Mouse (Mus musculus) lung, postnatal 0 days (tissue): Measurements from ENCODE around the gene Otor. TPM values are rescaled to one million over a fixed set of nuclear protein-coding genes. Genes with fewer than 3 reads are reported as not detected.

ENCODE experiments used
- ATAC-seq: fragments of 200-750 bp; cut with Nextera tagmentation; 2 replicates; pipeline ENCODE4 v1.8.0; 2017; ENCODE audit warnings: moderate library complexity
- DNase-seq: peaks from one replicate; pipeline ENCODE4 v3.0.0-alpha.2; 2016; ENCODE audit warnings: low spot score
- H3K27ac ChIP-seq: fragments of 300-500 bp; sonication (generic); 2 replicates; pipeline ENCODE4 v1.5.1; 2014; ENCODE audit warnings: antibody characterized with exemption, mild to moderate bottlenecking, low read length, mixed read lengths
- H3K27me3 ChIP-seq: fragments of 300-500 bp; sonication (generic); replicated peaks from 2 replicates; pipeline ENCODE4 v1.6.1; 2014; ENCODE audit warnings: low read length, mixed read lengths; ENCODE audit not compliant: insufficient read depth
- H3K36me3 ChIP-seq: fragments of 300-500 bp; sonication (generic); 2 replicates; pipeline ENCODE4 v1.6.1; 2014; ENCODE audit warnings: low read length, mixed read lengths; ENCODE audit not compliant: insufficient read depth
- H3K4me1 ChIP-seq: fragments of 300-500 bp; sonication (generic); 2 replicates; pipeline ENCODE4 v1.6.1; 2014; ENCODE audit warnings: antibody characterized with exemption, low read depth, low read length, mixed read lengths; ENCODE audit not compliant: insufficient read depth
- H3K4me2 ChIP-seq: fragments of 300-500 bp; sonication (generic); replicated peaks from 2 replicates; pipeline ENCODE4 v1.6.1; 2014; ENCODE audit warnings: low read depth, mild to moderate bottlenecking, low read length, moderate library complexity, mixed read lengths
- H3K4me3 ChIP-seq: fragments of 300-500 bp; sonication (generic); 2 replicates; pipeline ENCODE4 v1.5.1; 2014; ENCODE audit warnings: low read depth, low read length
- H3K9ac ChIP-seq: fragments of 300-500 bp; sonication (generic); replicated peaks from 2 replicates; pipeline ENCODE4 v1.6.1; 2014; ENCODE audit warnings: low read depth, mild to moderate bottlenecking
- H3K9me3 ChIP-seq: fragments of 300-500 bp; sonication (generic); 2 replicates; pipeline ENCODE4 v1.6.1; 2016; ENCODE audit warnings: low read length, mixed read lengths
- CTCF ChIP-seq: IDR thresholded peaks from 2 replicates; pipeline ENCODE4 v1.5.1; 2016; ENCODE audit warnings: antibody characterized with exemption, mild to moderate bottlenecking
- EP300 ChIP-seq: IDR thresholded peaks from 2 replicates; pipeline ENCODE4 v1.6.1; 2016; ENCODE audit warnings: antibody characterized with exemption, mild to moderate bottlenecking, control low read depth
- WGBS: fragments of 180-500 bp; shearing (Covaris S2); extraction: QIAGEN DNeasy Blood & Tissue Kit; methylation state at CpG from one replicate; pipeline ENCODE4 v1.1.7; 2014; 5-methylcytosine and 5-hydroxymethylcytosine counted together
- polyA plus RNA-seq: library from polyadenylated mRNA; unstranded; fragments of >200 nt; fragmentation: Nextera tagmentation; extraction: Ambion mirVana; gene quantifications from 2 replicates; pipeline ENCODE4 v1.2.1, GENCODE M21; 2015

The Otor gene
- polyA plus RNA-seq: not detected in 2 replicates

DNA sequence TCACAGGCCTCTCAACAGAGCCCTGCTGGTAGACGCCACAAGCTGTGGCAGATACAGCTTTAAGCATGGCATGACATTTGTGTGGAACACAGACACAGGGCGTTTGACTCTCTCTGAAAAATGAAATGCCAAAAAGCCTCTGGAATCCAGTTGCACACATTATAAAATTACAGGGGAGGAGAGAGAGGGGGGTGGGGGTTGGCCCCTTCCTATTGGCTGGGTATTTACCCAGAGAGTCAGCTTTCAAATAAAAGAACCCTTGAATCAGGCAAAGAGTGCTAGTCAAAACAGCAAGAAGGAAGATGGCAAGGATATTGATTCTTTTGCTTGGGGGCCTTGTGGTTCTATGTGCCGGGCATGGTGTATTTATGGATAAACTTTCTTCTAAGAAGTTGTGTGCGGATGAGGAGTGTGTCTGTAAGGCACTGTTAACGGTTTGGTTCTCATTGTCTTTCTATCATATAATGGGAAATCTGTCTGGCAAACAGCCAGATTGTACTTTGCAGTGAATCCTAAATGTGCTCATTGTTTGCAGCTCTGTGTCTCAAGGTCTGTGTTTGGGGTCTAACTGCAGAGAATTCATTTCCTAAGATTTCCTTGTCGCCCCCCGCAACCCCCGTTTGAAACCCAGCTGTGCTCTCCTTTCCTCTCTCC lies at the start of gene Otor:
TSS of gene Otor (plus strand) at position 276 of the 654 bp plus-strand sequence.
- Histone ChIP-seq H3K4me1 (no peaks in the 10 kb centered on the region), H3K27ac (no peak within 1 kb of the TSS), H3K27me3 (no peaks in the 10 kb centered on the region), H3K9me3 (no peaks in the 10 kb centered on the region), H3K4me2 (no peak within 1 kb of the TSS), H3K36me3 (no peaks in the 10 kb centered on the region), H3K9ac (no peak within 1 kb of the TSS), H3K4me3 (no peak within 1 kb of the TSS)
- TF ChIP-seq EP300 (no peak), CTCF (no peak)
- no peak for ATAC-seq
- 31% methylated on average over 8 of the region's 8 CpGs for WGBS
- no peak for DNase-seq

DNA sequence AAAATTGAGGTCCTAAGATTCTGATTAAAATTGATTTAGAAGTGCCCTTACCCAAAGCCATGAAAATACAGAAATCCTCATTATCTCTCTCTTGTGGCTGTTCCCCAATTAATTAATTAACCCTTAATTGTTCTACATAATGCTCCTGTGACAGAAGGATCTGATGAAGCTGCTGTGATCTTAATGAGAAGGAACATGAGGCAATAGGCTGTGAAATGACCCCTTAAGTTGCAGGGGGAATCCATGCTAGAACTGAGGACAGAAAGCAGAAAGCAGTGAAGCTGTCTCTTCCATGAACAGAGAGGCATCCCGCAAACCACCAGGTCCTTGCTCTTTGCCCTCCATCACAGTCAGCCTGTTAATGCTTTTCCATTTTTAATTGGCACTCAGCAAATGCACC lies 47.0 kb upstream of the Otor start:
- Histone ChIP-seq H3K27me3 (no peaks in the 10 kb centered on the region), H3K4me2 (no peak overlapping the region), H3K36me3 (no peaks in the 10 kb centered on the region), H3K27ac (no peak overlapping the region), H3K4me3 (no peak overlapping the region), H3K9ac (no peak overlapping the region), H3K4me1 (no peaks in the 10 kb centered on the region), H3K9me3 (no peaks in the 10 kb centered on the region)
- TF ChIP-seq EP300 (no peak), CTCF (no peak)
- whole genome bisulfite sequencing: 85% methylated on average over 1 of the region's 1 CpGs
- DNase-seq: no peak
- no peak for ATAC-seq

DNA sequence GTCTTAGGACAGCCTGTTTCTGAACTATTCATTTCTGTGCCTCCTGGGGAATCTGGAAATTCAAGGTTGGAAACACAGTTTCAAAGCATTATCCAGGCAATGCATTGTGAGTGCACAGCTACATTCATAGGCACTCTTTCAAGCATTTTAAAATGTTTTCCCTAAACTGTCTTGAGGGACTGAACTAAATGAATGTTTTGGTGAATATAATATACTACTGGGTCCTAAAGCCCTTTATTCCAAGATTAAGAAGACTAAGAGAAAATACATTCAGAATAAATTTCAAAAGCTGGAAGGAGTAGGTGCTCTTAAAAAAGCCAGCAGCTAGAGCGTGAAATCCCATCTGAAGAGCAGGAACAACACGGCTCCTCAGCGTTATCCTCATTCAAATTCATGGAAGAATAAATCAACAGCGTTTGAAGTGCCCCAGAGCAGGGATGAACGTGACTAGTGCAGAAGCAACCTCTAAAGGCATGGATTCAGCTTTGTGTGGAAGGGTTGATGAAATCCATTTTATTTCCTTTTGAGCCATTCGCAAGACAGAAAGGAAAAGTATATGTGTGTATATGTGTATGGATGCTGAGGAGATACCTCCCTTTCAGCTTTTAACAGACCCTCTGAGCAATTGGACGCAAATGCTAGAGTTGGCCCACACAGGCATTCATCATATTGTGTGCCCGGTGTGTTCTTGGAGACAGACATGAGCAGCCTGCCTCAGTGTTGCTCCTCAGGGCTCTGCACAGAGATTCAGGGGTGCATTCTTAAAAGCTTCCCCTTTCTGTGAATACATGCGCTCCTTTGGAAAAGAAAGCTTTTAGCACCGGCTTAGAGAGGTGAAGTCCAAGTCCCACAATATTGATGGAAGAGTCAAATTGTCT lies 45.7 kb upstream of the Otor start:
- no peak for TF ChIP-seq EP300
- TF ChIP-seq CTCF: no peak

DNA sequence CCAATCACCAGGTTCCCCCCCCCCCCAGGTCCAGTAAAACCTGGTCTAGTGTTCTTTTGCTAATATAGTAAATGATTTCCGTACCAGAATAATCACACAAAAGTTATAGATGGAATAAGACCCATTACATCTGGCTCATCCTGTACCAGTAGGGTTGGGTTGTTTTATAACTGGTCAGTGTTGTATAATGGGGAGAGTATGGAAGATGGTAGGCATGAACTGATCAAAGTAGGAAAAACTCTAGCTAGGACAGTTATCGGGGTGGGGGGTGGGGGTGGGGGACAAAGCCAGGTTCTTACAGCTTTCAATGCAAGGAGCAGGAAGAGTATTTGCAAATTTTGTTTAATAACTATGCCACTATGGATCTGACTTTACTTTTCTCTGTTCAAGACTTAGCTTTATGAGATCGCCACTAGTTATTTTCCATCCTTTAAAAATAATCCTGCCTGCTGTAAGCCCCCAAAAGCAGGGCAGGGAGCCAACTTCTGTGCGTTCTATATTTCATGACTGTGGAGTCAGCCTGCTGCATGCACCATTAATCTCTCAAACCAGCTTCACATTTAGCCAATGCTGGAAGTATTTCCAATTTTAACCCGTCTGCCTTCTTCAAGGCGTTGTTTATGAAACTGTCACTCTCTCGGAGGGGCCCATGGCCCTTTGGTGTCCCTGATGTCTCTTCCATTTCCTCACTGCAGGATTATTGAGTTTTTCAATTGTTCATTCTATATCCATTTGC lies 43.8 kb upstream of the Otor start:
- TF ChIP-seq EP300 (no peak), CTCF (no peak)
- no peaks in the 10 kb centered on the region for H3K36me3 ChIP-seq
- H3K9me3 ChIP-seq: no peaks in the 10 kb centered on the region
- H3K27me3 ChIP-seq: no peaks in the 10 kb centered on the region
- ATAC-seq (no peak), DNase-seq (no peak)
- H3K9ac ChIP-seq: no peak overlapping the region
- H3K4me2 ChIP-seq: peak overlapping the region; percentile 36
- H3K4me3 ChIP-seq: peak overlapping the region; percentile 21; the same call in 1 of the 2 replicates
- H3K4me1 ChIP-seq: no peaks in the 10 kb centered on the region
- WGBS: 50% methylated on average over 7 of the region's 7 CpGs
- no peak overlapping the region for H3K27ac ChIP-seq

More for the DNA sequence above, 45.7 kb upstream of the Otor start:
- no peaks in the 10 kb centered on the region for H3K36me3 ChIP-seq
- ATAC-seq (no peak), DNase-seq (no peak)
- H3K9ac ChIP-seq: no peak overlapping the region
- no peaks in the 10 kb centered on the region for H3K4me1 ChIP-seq
- no peaks in the 10 kb centered on the region for H3K27me3 ChIP-seq
- H3K27ac ChIP-seq: no peak overlapping the region
- H3K9me3 ChIP-seq: no peaks in the 10 kb centered on the region
- no peak overlapping the region for H3K4me3 ChIP-seq
- no peak overlapping the region for H3K4me2 ChIP-seq
- WGBS: 76% methylated on average over 10 of the region's 10 CpGs

DNA sequence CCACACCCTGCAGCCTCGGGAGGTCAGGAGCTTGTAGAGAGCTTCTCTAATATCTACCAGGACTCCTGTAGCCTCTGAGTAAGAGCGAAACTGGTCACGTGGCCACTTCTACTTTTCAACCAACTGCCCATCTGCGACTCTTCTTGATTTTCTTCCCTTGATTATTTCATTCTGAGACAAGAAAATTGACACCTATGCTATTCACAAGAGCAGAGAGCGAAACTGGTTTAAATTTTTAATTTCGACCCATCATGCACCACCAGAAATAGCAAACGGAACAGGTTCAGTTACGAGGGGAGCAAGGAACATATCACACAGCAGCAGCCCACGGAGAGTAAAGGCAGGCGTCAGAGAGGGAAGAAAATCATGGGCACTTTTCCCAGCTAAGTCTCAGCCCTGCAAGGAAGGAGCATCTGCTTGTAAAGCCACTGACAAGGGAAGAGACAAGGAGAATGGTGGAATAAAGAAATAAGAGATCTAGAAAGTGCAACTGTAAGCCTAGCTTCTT lies 43.1 kb upstream of the Otor start:
- H3K4me1 ChIP-seq: no peaks in the 10 kb centered on the region
- TF ChIP-seq CTCF (no peak), EP300 (no peak)
- ATAC-seq (no peak), DNase-seq (no peak)
- no peaks in the 10 kb centered on the region for H3K36me3 ChIP-seq
- H3K27ac ChIP-seq: no peak overlapping the region
- 50% methylated on average over 10 of the region's 10 CpGs for WGBS
- no peak overlapping the region for H3K9ac ChIP-seq
- no peaks in the 10 kb centered on the region for H3K9me3 ChIP-seq
- H3K4me2 ChIP-seq: peak overlapping the region; percentile 36
- H3K4me3 ChIP-seq: peak overlapping the region; percentile 21; the same call in 1 of the 2 replicates
- no peaks in the 10 kb centered on the region for H3K27me3 ChIP-seq

DNA sequence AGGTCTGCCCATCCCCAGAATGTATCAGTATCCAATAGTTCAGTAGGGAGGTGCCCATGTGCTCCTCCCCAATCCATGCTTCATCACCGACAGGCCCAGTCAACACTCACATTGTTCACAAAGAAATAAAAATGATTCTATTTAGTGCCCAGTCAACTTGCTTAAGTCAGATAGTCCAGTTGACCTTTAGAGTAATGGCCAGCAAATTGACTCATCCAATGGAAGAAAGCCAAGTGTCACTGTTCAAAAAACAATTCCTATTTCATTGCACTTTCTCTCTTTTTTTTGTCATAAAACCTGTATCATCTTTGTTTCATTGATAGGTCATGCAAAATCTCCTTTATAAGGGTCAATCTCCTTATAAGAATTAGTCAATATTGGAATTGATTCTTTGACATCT lies 36.7 kb upstream of the Otor start:
- no peak for DNase-seq
- no peak for ATAC-seq
- Histone ChIP-seq H3K27ac (no peak overlapping the region), H3K9me3 (no peaks in the 10 kb centered on the region), H3K4me3 (no peak overlapping the region), H3K27me3 (no peaks in the 10 kb centered on the region), H3K4me1 (no peaks in the 10 kb centered on the region), H3K9ac (no peak overlapping the region), H3K4me2 (no peak overlapping the region), H3K36me3 (no peaks in the 10 kb centered on the region)
- 88% methylated on average over 1 of the region's 1 CpGs for WGBS
- TF ChIP-seq EP300: no peak
- no peak for TF ChIP-seq CTCF
